Mouse (Mus musculus): ENCODE measurements around the gene Zfp628. TPM values are rescaled to one million over a fixed set of nuclear protein-coding genes. Genes with fewer than 3 reads are reported as not detected.

The Zfp628 gene
- 35.2 TPM for total RNA-seq (2023)

GRCm38 (mm10) chr7:4915007-4915665 is at the start of gene Zfp628:
Zfp628 (plus strand) TSS chr7:4915217.

GRCm38 (mm10) chr7:4870133-4870532 is 44.9 kb upstream of the Zfp628 start, which contains the start of gene Isoc2b:
Isoc2b (minus strand) TSS chr7:4870258.

GRCm38 (mm10) chr7:4876753-4877221 is 38.2 kb upstream of the Zfp628 start, which contains the start of gene Isoc2a:
Isoc2a (plus strand) TSS chr7:4877153.

GRCm38 (mm10) chr7:4906466-4906950 is 8.5 kb upstream of the Zfp628 start, which contains the start of gene Gm36210:
Gm36210 (minus strand) TSS chr7:4906516.

GRCm38 (mm10) chr7:4921824-4922482 is 6.9 kb downstream of the Zfp628 start, which contains the start of gene Nat14:
Nat14 (plus strand) TSS chr7:4922028.

GRCm38 (mm10) chr7:4925441-4926381 is 10.7 kb downstream of the Zfp628 start, which contains the start of gene Ssc5d:
Ssc5d (plus strand) TSS chr7:4925785.

GRCm38 (mm10) chr7:4964272-4964671 is 49.3 kb downstream of the Zfp628 start, which contains the start of gene Sbk2:
Sbk2 (minus strand) TSS chr7:4964406.

GRCm38 (mm10) chr7:4971068-4971467 is 56.1 kb downstream of the Zfp628 start, which contains the start of gene Sbk3:
Sbk3 (minus strand) TSS chr7:4971168.

Other genes starting within 250 kb of the Zfp628 start
- gene Hspbp1, start 230.1 kb upstream of the Zfp628 start, total RNA-seq (2023): 76.6 TPM
- not detected for gene Brsk1, start 224.6 kb upstream of the Zfp628 start, total RNA-seq (2023)
- not detected for gene Tmem150b, start 190.0 kb upstream of the Zfp628 start, total RNA-seq (2023)
- 70.4 TPM for gene Kmt5c, start 175.1 kb upstream of the Zfp628 start, total RNA-seq (2023)
- 4.6 TPM for gene Cox6b2, start 162.1 kb upstream of the Zfp628 start, total RNA-seq (2023)
- not detected for gene Fam71e2, start 143.9 kb upstream of the Zfp628 start, total RNA-seq (2023)
- gene Il11, start 132.4 kb upstream of the Zfp628 start, total RNA-seq (2023): not detected
- gene Tmem190, start 132.3 kb upstream of the Zfp628 start, total RNA-seq (2023): not detected
- 2.7 TPM for gene Tmem238, start 125.6 kb upstream of the Zfp628 start, total RNA-seq (2023)
- gene Rpl28, start 122.3 kb upstream of the Zfp628 start, total RNA-seq (2023): 2,201 TPM
- 163 TPM for gene Ube2s, start 102.6 kb upstream of the Zfp628 start, total RNA-seq (2023)
- 2.3 TPM for gene Shisa7, start 70.5 kb upstream of the Zfp628 start, total RNA-seq (2023)
- gene Isoc2b, start 45.0 kb upstream of the Zfp628 start, total RNA-seq (2023): 9.7 TPM
- 13.4 TPM for gene Isoc2a, start 38.1 kb upstream of the Zfp628 start, total RNA-seq (2023)
- gene Gm36210, start 8.7 kb upstream of the Zfp628 start, total RNA-seq (2023): not detected
- gene Nat14, start 6.8 kb downstream of the Zfp628 start, total RNA-seq (2023): 13.9 TPM
- 0.47 TPM for gene Ssc5d, start 10.6 kb downstream of the Zfp628 start, total RNA-seq (2023)
- not detected for gene Sbk2, start 49.2 kb downstream of the Zfp628 start, total RNA-seq (2023)
- gene Sbk3, start 56.0 kb downstream of the Zfp628 start, total RNA-seq (2023): not detected
- 34.3 TPM for gene Zfp579, start 80.9 kb downstream of the Zfp628 start, total RNA-seq (2023)
- 14.7 TPM for gene Zfp524, start 99.2 kb downstream of the Zfp628 start, total RNA-seq (2023)
- 47.3 TPM for gene Fiz1, start 99.5 kb downstream of the Zfp628 start, total RNA-seq (2023)
- not detected for gene Gm44973, start 100.3 kb downstream of the Zfp628 start, total RNA-seq (2023)
- gene Zfp865, start 105.2 kb downstream of the Zfp628 start, total RNA-seq (2023): 57.5 TPM
- gene Ccdc106, start 105.3 kb downstream of the Zfp628 start, total RNA-seq (2023): 0.44 TPM
- gene 4632433K11Rik, start 118.9 kb downstream of the Zfp628 start, total RNA-seq (2023): not detected
- gene Zfp784, start 123.2 kb downstream of the Zfp628 start, total RNA-seq (2023): 7.4 TPM
- gene Zfp580, start 136.3 kb downstream of the Zfp628 start, total RNA-seq (2023): 2.9 TPM
- 436 TPM for gene U2af2, start 146.9 kb downstream of the Zfp628 start, total RNA-seq (2023)
- gene Epn1, start 165.0 kb downstream of the Zfp628 start, total RNA-seq (2023): 110 TPM
- gene Rfpl4, start 201.7 kb downstream of the Zfp628 start, total RNA-seq (2023): not detected
- not detected for gene Rasl2-9, start 210.7 kb downstream of the Zfp628 start, total RNA-seq (2023)
- not detected for gene Vmn1r55, start 234.5 kb downstream of the Zfp628 start, total RNA-seq (2023)

Measured in CD4-positive naive resting alpha-beta T cell, adult 57 days (primary cell).